20 mouse cellular contexts compared by ENCODE assay signal in genomic region chr12:13076699-13077287, GRCm38 (mm10).
DNase-seq lines count a peak whose midpoint lies in the region; ATAC-seq lines count a peak whose summit lies in the region.
"Had no signal": no experiment of that assay in that cellular context is flagged by ENCODE, and none has a peak within 500 bp of the region (broad histone marks: within the 10 kb centered on the region; RNA-seq: fewer than 3 reads in every experiment).

No protein-coding gene starts in this region.

- no peak overlapping the region for H3K4me3 ChIP-seq in heart, embryonic 16.5 days (ENCODE audit: low read length)
- no peak overlapping the region for H3K4me3 ChIP-seq in neural tube, embryonic 14.5 days (ENCODE audit: low read depth, low read length)
- H3K4me3 ChIP-seq: erythroblast, embryonic 14.5 days; liver, embryonic 15.5 days had no signal

- H3K36me3 ChIP-seq in heart, embryonic 16.5 days (ENCODE audit: control insufficient read depth, insufficient read depth), result no peaks in the 10 kb centered on the region
- no peaks in the 10 kb centered on the region for H3K36me3 ChIP-seq in neural tube, embryonic 14.5 days (ENCODE audit: control insufficient read depth, insufficient read depth, low read length)
- H3K36me3 ChIP-seq: G1E; liver, embryonic 15.5 days had no signal

- DNase-seq in heart, adult 9 months (ENCODE audit: low spot score in 2 of 2), result no peak
- DNase-seq in neural tube, embryonic 10.5 days (ENCODE audit: extremely low spot score, low spot score), result no peak
- DNase-seq in gonadal fat pad, adult 2 months (ENCODE audit: low read depth), result peak; percentile 36
- DNase-seq in adipocyte (ENCODE audit: low spot score), result no peak
- no peak for DNase-seq in adrenal gland, postnatal 10 days
- DNase-seq: adrenal gland, postnatal 14 days; cerebellum, adult 8-10 months; gastrocnemius, postnatal 25 days; heart, postnatal 14 days; kidney, adult 11 months; kidney, postnatal 4 days; layer of hippocampus, postnatal 36 days; lung, postnatal 14 days; right cerebral cortex, postnatal 14 days; thymus, postnatal 4 days had no signal

- 43% methylated on average over 3 of the region's 3 CpGs for WGBS in heart, embryonic 16.5 days
- WGBS in neural tube, embryonic 14.5 days, result 69% methylated on average over 3 of the region's 3 CpGs

- H3K27ac ChIP-seq in heart, embryonic 16.5 days (ENCODE audit: low read length), result no peak overlapping the region
- no peak overlapping the region for H3K27ac ChIP-seq in neural tube, embryonic 14.5 days (ENCODE audit: low read depth, low read length)
- H3K27ac ChIP-seq: liver, embryonic 15.5 days had no signal

- no peak overlapping the region for H3K4me2 ChIP-seq in heart, embryonic 16.5 days (ENCODE audit: low read depth, low read length)
- no peak overlapping the region for H3K4me2 ChIP-seq in neural tube, embryonic 14.5 days (ENCODE audit: low read depth, low read length)
- H3K4me2 ChIP-seq: liver, embryonic 15.5 days had no signal

- H3K9me3 ChIP-seq in heart, embryonic 16.5 days (replicated peaks; ENCODE audit: control insufficient read depth, low read length), result no peaks in the 10 kb centered on the region
- no peaks in the 10 kb centered on the region for H3K9me3 ChIP-seq in neural tube, embryonic 14.5 days (ENCODE audit: control insufficient read depth, low read length)
- H3K9me3 ChIP-seq: G1E; liver, embryonic 15.5 days had no signal

- H3K4me1 ChIP-seq in heart, embryonic 16.5 days (ENCODE audit: control insufficient read depth, insufficient read depth, low read length), result no peaks in the 10 kb centered on the region; the same call in 1 of the 2 replicates
- H3K4me1 ChIP-seq in neural tube, embryonic 14.5 days (ENCODE audit: control insufficient read depth, insufficient read depth, low read length), result no peaks in the 10 kb centered on the region
- H3K4me1 ChIP-seq: liver, embryonic 15.5 days had no signal

- peaks cover 15% of the 10 kb centered on the region for H3K27me3 ChIP-seq in heart, embryonic 16.5 days (ENCODE audit: control insufficient read depth, insufficient read depth, low read length)
- H3K27me3 ChIP-seq in neural tube, embryonic 14.5 days (ENCODE audit: control insufficient read depth, insufficient read depth, low read length), result no peaks in the 10 kb centered on the region
- H3K27me3 ChIP-seq: liver, embryonic 15.5 days had no signal

- no peak overlapping the region for H3K9ac ChIP-seq in heart, embryonic 16.5 days (ENCODE audit: low read length)
- no peak overlapping the region for H3K9ac ChIP-seq in neural tube, embryonic 14.5 days (replicated peaks; ENCODE audit: low read depth, low read length)
- H3K9ac ChIP-seq: liver, embryonic 15.5 days had no signal

- ATAC-seq in heart, embryonic 16.5 days (replicated peaks; ENCODE audit: extremely low read depth, insufficient read depth, low FRiP score), result peak; percentile 41; the same call in 1 of the 2 replicates
- ATAC-seq in neural tube, embryonic 14.5 days (ENCODE audit: low read depth), result peak; percentile 31; the same call in 1 of the 2 replicates
